Mouse (Mus musculus) G1E-ER4 (cell line): ENCODE results near the gene Stxbp6. TPM values are rescaled to one million over a fixed set of nuclear protein-coding genes. Genes with fewer than 3 reads are reported as not detected.

Experiments used
- GATA1 ChIP-seq: IDR thresholded peaks from one replicate; pipeline ENCODE4 v1.8.0; 2012; ENCODE audit warnings: low read length, inconsistent platforms
- polyA plus RNA-seq: library from polyadenylated mRNA; stranded (reverse); fragments of >175 nt; gene quantifications from 2 replicates; pipeline ENCODE4 v1.2.3, GENCODE M21; 2012

Stxbp6 gene
- polyA plus RNA-seq, 1 experiment: not detected

DNA sequence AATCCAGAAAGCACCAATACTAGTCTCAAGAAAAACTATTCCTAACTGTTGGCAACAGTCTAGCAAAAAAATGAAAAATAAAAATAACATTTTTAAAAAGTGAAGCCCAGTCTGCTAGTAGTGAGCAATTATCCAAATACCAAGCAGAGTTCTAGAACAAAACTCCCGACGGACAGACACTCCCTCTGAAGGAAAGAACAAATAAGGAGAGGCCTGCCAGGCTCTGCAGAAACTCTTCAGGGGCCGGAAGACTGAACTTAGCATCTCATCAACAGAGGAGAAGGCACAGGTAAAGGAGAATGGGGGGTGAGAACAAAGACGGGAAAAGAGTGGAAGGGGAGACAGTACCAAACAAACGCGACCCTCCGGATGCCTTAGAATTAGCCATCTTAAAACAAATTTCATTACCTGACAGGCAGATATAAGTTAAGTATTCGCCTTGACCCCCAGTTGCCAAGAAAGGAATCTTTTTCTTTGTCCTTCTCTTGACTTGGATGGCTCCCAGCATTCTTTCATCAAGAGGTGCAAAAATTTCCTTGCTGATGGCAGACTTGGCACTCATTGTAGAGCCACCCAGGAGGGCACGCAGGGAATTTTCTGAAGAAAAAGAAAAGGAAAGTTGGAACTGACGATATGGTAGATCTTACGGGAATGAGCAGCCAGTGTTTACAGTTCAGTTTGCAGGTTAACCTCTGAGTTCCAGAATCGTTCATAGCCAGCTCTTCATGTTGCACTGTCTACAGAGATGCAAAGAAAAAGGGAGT lies 55.3 kb downstream of the Stxbp6 start:
- TF ChIP-seq GATA1: no peak

DNA sequence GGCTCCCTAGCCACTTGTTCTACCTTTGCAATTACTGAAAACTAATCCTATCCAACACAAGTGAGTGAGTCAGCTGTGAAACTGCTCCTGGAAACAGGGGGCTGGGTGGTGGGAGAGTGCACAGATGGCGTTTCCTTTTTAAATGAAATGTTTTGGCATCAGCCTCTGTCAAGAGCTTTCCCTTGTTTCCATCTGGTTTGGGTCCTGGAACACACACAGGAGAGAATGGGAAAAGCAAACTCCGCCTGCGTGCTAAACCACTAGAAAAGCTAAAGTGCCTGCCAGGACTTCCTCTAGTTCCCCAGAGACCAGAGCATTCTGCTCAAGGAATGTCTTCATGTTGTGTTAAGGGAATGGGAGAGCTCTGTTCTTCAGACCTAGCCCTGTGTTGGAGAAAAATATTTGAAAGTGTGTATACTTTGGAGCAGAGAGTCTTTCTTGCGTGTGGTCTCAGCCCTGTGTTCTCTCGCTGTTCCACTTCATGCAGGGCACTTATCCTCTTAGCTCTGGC lies 61.2 kb downstream of the Stxbp6 start:
- no peak for TF ChIP-seq GATA1

DNA sequence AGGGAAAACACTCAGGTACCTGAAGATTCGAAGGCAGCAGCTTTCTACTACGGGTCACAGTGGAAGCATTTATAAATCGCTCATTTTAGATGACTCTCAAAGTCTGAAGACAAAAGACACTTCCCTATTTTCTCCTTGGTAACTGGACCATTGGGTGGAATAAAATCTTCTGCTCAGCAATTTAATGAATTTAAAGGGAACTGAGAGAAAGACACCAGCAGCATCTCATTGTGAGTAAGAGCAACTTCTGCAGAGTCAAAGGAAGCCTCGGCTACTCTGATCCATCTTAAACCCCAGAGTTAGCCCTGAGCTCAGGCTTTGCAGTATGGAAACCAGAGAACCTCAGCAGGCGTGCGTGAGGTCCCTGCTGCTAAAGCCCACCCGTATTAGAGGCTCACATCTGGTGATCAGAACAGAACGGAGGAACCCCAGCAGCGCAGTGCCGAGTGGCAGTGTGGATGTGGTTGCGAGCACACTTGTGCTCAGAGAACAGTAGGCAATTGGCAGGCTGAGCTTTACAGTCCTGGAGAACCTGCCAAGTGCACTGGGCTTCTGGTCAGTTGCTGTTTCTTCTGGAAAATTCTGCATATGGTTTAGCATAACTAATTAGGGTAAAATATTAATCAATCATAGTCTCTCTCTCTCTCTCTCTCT lies 62.9 kb downstream of the Stxbp6 start:
- TF ChIP-seq GATA1: no peak

DNA sequence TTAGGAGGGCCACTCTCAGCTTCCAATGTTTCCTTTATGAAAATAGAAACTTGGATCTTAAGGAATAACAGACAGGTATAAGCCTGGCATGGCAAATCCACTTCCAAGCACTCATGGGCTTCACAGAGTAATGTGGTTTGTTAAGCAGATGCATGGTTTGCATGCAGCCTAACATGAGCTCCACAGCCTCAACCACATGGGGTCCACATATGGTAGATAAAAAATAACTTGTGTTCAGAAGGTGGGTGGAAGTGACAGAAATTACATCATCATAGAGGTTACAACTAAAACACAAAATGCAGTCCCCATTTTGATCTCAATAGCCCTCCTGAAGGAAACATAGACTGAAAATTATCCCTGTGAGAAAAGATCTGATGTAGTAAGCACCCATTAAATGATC lies 63.5 kb downstream of the Stxbp6 start:
- TF ChIP-seq GATA1: no peak

DNA sequence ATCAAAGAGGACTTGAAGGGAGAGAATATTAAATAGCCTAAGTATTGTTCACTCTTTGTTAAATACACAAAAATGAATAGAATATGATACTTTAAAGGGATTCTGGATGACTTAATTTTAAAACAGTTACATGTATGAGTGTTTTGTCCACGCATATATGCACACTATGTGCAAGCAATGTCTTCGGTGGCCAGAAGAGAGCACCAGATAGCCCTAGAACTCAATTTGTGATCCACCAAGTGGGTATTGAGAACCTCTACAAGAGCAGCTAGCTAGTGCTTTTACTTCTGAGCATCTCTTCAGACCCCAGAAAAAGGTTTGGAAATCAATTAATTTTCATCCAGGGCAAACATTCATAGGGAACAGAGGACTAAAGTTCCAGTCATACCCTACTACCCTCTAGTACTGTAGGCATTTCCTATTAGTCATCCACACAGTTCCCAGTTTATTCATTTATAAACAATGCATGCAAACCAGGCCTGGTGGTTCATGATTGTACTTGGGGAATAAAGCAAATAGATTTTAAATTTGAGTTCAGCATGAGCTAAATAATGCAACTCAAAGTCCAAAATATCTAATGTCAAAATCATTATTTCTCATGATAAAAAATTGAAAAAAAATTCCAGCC lies 64.4 kb downstream of the Stxbp6 start:
- no peak for TF ChIP-seq GATA1

DNA sequence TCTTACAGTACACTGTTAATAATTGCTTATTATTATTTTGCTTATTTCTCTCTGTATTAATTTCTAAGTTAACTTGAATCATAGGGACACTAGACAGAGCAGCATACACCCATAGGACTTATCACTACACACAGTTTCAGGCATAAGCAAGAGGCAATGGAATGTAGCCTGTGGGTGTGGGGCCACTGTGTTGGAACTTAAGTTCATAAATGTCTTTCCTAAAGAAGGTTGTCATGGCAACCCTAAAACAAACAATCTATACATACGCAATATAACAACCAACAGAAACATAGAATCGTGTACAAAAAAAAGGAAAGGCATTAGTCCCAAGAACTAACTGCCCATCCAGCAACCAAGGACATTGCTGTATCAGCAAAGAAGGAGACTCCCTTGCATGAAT lies 67.9 kb downstream of the Stxbp6 start:
- TF ChIP-seq GATA1: no peak

DNA sequence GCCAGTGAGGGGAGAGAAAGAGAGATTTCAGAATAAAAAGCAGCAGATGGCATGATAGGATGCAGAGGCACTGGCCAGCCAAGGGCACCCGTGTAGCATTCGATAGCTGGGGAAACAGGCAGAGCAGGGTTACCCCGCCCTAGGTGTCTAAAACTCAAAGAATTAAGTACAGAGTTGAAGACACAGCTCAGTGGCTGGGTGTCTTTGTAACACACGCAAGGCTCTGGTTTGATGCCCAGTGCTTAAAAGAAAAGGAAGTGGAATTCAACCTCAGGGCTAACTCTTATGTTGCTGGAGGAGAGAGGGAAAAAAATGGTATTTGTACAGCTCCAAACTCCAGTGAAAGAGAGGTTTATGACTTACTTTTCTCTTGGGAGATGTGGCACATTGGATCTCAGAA lies 68.5 kb downstream of the Stxbp6 start:
- TF ChIP-seq GATA1: no peak

DNA sequence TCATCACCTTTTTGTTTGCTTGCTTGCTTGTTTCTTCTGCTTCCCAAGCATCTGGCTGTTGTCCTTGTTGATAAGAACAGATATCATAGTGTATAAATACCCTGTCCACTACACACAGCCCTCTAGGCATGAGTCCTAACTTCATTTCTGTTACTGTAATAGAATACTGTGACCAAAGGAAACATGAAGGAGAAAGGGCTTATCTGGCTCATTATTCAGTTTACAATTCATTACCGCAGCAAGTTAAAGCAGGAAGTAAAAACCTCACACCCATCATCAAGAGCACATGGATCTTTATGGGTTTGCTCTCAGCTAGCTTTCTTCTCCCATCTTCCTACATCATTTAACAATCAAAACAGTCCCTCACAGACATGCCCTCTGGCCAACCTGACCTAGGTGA lies 72.5 kb downstream of the Stxbp6 start:
- no peak for TF ChIP-seq GATA1

DNA sequence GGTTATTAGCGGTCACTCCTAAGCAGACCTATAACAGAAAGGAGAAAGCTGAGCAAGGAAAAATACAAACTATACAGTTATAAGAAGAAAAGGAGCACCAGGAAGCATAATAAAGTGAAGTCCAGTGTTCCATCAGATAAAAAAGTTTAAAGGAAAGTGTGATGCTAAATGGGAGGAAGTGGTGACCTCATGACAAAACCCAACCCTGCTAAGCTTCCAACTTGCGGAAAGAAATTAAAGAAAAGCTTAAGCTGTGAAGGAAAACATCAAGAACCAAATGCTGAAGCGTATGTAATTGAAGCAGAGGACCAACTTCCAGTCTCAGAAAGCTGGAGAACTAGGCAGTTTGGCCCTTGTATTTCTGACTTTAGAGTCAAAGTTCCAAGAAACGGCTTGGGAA lies 77.1 kb downstream of the Stxbp6 start:
- TF ChIP-seq GATA1: no peak

DNA sequence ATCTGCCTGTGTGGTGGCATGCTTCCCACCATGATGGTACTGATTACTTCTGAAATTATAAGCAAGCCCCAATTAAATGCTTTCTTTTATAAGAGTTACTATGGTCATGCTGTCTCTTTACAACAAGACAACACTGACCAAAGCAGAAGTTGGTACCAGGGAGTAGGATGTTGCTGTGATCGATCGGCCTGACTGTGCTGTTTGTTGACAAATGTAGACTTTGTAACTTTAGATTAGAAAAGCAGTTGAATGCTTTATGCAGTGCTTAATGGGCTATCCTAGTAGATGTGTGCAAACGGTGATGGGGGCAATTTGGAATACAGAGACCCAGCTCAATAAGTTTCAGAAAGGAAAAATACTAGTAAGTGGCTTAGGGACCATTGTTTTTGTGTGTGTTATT lies 77.6 kb downstream of the Stxbp6 start:
- no peak for TF ChIP-seq GATA1

DNA sequence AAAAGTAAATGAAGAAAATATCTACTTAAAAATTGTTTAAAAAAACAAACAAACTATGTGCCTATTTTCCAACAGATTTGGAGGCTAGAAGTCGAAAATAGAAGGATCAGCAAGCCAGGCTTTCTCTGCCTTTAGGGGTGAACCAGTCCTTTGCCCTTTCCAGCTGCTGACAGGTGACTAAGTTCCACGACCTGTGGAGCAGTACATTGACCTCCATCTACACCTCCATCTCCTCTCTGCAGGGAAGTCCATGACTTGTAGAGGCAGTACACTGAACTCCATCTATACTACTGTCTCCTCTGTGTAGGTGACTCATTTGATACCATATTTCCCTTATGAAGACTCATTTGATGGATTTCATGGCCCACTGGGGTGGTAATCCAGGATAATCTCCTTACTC lies 78.2 kb downstream of the Stxbp6 start:
- TF ChIP-seq GATA1: no peak

DNA sequence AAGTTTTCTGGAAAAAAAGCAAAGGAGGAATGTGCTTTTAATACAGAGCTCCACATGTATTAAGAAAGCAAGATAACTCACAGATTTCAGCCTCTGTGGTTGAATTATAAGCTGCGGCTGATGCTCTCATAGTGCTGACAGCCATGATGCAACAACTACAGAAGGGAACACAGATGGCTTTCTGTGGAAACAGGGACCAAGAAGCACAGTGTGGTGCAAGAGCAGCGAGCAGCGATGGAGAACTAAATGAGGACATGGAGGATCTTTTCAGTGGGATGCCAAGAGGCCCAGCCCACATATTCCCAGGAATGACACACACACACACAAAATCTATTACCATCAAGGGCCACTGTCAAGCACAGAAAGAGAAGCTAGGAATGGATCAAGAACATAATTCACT lies 81.1 kb downstream of the Stxbp6 start:
- TF ChIP-seq GATA1: no peak

DNA sequence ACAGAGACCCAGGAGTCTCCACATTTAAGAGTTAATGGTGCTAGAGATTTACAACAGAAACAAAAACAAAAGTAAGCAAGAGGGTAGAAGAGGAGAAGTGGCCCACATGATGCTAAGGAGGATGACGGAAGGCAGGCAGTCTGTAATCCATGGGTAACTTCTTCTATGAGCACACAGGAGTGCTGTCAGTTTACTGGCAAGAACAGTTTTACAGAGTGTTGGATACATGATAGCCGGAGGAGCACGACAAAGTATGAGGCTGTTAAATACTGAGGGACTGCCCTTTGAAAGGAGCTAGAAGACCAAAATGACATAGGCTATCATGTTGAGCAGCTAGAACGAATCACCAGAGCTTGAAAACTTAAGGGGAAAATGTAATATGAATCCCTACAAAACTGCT lies 81.7 kb downstream of the Stxbp6 start:
- TF ChIP-seq GATA1: no peak

DNA sequence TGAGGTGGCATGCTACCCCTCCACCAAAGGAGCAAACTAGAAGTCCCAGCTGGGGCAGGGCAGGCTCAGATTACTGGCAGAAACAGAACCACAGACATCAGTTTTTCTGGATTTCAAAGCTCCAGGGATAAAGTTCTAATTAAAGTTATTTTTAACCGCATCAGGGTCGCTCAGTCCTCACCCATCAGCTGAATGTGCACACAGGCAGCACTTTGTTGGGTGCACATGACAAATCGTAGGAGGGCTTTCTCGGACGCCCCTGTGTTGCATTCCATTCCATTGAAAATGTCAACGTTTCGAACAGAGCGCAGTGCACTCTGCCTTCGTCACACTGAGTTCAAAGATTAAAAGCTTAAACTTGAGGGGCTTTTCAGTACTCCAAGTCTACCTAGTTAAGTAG lies 84.1 kb downstream of the Stxbp6 start:
- TF ChIP-seq GATA1: no peak

DNA sequence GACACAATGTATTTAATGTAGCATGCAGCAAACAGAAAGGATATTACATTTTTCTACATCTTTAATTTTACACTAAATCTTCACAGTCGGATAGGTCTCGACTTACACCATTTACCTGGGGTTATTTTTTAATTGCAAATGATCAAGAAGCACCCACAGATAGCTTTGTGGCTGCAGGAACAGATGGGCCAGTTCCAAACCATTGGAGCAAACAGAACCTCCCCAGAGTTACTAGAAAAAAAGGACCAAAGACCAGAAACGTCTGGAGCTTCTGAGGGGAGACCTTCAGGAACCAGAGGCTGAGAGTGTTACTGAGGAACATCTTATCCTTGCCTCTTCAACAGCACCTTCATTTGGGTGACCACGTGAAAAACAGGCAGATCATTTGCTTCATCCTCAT lies 85.5 kb downstream of the Stxbp6 start:
- no peak for TF ChIP-seq GATA1

DNA sequence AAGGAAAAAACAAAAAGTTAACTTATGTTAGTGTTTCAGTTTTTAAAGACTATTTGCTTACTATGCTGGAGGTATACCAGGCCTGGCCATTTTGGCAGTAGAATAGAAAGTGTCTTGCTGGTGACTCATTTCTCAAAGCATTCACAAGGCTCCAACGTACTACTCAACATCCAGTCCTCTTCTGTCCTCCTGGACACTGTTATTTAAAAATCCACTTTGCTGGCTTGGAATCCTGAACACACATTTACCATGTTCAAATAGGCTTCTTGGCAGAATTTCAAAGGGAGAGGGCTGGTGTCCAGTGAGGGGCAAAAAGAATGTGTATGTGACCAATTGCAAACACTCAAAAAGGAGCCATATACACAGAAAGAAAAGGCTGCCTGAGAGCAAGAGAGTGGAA lies 86.7 kb downstream of the Stxbp6 start:
- TF ChIP-seq GATA1: no peak
